Mouse (Mus musculus): ENCODE measurements around the gene Cyfip2.

Cyfip2 gene

DNA sequence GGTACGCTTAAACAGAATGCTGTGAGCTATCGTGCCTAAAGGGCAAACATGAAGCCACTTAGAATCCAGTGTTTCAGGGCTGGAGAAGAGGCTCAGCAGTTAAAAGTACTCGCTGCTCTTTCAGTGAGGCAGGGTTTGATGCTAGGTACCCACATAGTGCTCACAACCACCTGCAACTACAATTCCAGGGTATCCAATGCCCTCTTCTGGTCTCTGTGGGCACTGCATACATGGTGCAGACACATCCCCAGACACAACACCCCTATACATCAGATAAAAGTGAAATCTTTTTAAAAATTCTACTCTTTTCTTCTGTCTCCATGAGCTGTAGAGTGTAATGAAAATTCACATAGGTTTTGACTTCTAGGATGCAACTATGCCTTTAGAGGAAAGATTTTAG is 38.7 kb downstream of the Cyfip2 start:
- DNase-seq = no peak

DNA sequence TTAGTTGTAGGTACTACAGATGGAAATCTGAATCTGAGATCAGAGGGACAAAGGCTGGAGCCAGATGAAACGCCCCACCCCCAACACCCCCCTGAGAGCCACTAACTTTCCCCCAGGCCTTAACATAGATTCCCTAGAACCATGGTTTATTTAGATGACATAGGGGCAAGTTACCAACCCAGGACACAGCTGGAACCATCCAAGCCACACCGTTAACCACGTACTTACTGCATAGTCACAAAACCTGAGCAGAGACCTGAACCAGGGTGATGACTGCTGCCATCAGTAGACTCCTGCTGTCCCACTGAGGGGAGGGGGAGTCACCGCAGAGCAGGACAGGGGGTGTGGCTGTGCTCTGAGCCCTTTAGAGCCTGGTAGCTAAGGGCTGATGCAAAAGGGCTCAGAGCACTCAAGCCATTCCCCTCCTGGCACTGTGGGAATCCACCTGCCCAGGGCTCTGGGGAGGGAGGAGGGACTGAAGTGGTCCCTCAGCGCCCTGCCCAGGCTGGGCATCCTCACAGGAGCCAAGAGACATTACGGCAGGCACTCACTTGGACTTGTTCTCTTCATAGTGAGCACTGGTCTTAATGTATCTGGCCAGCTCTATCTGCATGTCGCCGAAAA is 40.5 kb downstream of the Cyfip2 start:
- DNase-seq = no peak

DNA sequence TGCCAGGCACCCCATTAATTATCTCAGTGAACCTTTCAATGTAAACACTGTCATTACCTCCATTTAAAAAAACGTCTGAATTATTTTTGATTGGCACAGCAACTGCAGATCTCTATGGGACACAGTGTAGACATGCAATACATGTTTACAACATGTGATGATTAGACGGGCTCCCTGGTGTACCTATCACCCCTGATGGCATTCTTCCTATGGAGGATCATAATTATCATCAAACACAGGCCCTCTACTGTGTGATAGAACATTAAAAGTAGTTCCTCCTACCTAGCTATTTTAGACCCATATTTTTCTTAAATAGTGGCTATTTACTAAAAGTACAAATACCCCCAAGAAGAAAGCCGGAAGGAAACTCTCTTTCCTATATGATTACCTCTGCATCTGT is 42.8 kb downstream of the Cyfip2 start:
- no peak for DNase-seq

DNA sequence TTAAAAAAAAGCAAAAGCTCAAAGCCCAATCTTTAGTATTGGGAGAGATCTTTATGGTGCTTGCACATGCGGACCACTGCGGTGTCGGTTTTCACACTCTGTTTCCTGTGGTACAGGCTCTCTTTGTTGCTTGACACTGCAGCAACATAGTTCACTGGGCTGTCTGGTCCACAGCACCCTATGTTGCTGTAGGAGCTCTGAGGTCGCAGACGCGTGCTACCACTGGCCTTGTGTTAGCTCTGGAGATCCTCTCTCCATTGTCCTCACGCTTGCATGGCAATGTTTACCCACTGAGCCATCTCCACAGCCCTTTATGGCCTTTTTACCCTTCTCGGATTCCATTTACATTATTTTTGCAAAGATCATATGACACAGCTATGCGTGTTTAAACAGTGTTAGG is 43.3 kb downstream of the Cyfip2 start:
- no peak for DNase-seq

DNA sequence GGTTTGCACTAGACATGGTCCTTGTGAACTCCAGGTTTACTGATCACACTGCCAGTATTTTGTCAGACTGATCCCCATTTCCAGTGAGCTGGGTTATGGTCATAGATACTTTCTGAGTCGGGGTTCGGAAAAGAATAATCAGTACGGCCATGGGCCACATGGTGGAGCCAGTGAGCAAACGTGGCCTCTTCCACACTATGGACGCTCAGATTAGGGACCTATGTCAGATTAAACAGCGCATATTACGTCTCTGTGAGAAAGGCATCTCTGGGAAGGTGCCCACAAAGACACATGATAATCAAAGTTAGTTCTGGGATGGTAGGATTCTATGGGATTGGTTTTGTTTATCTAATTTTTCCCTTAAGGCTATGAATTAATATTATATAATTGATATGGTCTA is 43.7 kb downstream of the Cyfip2 start:
- DNase-seq = peak; percentile 62 to 66

DNA sequence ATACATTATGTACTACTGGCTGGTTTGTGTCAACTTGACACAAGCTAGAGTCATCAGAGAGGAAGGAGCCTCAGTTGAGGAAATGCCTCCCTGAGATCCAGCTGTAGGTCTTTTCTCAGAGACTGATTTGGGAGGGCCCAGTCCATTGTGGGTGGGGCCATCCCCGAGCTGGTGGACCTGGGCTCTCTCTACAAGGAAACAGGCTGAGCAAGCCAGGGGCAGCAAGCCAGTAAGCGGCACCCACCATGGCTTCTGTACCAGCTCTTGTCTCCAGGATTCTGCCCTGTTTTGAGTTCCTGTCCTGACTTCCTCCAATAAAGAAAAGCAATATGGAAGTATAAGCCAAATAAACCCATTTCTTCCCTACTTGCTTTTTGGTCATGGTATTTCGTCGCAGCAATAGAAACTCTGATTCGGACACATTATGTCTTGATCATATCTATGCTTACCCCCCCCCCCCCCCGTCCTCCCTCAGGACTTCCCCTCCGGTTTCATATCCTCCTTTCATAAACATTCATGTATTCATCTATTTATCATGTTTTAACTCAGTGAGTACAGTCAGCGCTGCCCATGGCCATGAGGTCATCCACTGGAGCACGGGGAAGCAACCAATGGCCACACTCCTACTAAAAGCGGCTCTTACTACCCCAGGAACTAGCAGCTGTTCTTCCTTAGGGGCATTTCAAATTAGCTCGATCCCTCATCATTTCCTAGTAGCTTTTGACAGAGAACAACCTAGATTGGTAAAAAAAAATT is 47.5 kb downstream of the Cyfip2 start:
- no peak for DNase-seq

DNA sequence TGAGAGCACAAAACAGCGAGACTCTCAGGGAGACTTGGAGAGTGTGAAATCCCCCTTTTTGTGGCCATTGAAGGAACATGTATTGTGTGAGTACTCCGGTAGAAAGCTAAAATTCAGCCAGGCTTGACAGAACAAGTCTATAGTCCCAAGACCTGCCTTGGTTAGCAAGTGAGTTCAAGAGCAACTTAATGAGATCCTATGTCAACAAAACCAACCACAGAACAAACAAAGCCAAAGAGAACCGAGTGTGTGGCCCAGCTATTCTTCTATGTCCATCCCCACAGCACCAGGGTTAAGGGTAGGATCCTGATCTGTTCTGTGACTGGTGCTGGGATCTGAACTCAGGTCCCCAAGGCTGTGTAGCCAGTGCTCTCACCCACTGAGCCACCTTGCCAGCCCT is 48.1 kb downstream of the Cyfip2 start:
- no peak for DNase-seq

DNA sequence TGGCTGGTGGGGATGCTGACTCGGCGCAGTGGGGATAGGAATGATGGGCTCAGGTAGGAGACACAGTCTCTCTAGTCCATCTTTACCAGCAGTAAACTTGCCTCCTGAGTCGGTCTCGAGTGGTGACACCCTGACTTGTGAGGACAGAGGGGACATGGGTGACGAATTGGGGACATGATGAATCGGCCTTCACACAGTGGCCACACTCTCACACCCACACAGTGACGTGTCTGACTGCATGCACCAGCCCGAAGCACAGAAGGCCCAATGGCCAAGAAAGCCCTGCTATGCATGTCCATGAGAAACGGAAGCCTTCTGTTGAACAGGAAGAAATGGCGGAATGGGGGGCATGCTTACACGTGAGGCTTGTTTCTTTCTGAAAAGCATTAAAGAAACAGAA is 49.4 kb downstream of the Cyfip2 start:
- no peak for DNase-seq

DNA sequence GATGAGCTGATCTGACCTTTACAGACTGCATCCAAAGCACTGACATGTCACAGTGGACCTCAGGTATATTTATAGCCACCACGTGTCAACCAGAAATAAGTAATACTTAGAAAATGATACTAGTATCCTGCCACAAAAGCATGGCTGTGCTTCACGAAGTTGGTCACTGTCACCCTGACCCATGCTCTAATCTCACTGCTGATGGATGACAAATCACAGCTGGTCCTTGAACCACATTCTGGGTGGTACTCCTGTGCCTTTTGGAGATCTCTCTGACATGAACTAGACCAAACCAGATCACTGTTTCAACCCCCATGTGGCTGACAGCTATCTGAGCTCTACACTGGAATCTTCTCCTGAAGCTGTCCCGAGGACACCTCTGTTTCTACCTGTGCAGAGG is 49.8 kb downstream of the Cyfip2 start:
- no peak for DNase-seq

DNA sequence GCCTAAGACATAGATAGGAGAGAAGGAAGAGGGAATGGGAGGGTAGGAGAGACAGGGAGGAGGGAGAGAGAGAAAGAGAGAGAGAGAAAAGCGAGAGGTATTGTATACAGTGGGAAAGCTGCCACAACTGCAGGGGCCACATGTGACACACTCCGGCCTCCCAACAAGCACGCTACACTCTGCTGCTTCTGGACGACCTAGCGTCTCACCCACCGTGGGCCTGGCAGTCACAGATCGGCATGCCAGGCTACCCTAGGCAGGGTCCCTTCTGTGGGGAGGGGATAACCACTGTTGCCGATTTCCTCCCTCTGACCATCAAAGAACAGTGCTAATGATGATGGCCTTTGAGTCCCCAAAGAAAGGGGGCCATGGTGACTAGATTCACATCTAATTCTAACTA is 53.9 kb downstream of the Cyfip2 start:
- DNase-seq = no peak

DNA sequence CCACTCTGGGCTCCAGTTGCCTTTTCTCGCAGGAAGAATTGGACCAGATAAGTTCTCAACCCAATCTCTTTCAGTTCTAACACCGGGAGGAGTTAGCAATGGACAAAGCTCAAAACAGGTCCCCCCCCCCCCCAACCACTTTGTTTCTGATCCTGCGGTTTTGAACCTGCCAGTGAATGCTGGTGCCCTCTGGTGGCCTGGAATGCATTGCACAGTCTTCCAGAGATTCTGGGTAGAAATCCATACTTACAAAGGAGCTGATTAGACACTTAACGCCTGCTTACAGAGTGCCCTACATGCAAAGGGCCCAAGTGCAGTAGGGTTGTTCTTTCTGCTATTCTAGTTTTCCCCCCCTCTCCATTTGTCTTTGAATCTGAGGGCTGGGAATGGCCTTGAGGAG is 54.5 kb downstream of the Cyfip2 start:
- no peak for DNase-seq

DNA sequence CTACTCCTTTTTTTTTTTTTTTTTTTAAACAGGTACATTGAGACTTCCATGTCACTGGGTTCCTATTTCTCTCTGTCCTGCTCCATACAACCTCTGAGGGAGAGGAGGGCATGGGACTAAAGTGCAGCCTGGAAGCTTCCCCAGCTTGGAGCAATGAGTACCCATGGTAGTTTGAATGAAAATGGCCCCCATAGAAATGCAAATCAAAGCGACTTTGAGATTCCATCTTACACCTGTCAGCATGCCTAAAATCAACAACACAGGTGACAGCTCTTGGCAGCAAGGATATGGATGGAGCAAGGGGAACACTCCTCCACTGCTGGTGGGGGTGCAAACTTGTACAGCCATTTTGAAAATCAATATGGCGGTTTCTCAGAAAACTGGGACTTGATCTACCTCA is 57.4 kb downstream of the Cyfip2 start:
- DNase-seq = no peak

DNA sequence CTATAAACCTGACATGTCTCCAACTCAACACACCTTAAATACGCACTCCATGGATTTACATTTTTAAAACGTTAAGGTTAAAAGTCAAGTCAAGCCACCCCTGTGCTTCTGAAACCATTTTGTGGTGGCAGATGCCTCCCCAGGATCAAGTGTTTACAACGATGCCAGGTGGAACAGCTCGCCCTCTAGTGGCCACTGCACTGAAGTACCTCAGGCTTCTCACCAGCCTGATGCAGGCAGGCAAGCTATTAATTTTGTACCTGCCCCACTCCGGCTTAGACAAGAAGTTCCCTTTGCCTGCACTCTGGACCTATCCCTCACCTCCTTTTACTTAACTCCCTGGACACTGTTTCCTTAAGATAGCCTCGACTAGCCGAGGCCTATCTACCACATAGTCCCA is 60.7 kb downstream of the Cyfip2 start:
- DNase-seq = peak; percentile 58

DNA sequence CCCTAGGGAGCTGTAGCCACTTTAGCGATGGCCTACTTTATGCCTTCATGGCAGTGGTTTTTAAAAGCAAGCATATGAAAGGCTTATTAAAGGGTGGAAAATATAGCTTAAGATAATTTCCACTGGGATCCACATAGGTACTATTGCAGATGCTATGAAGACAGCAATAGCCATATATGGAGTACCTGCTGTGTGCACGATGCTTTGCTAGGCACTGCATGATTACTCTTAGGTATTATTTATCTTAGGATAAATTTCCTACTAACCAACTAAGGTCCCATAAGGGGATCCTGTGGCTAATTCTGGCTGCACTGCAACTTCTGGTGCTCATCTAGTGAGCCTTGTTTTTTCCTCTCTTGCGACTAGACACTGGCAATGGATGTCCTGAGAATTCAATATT is 64.3 kb downstream of the Cyfip2 start:
- no peak for DNase-seq

DNA sequence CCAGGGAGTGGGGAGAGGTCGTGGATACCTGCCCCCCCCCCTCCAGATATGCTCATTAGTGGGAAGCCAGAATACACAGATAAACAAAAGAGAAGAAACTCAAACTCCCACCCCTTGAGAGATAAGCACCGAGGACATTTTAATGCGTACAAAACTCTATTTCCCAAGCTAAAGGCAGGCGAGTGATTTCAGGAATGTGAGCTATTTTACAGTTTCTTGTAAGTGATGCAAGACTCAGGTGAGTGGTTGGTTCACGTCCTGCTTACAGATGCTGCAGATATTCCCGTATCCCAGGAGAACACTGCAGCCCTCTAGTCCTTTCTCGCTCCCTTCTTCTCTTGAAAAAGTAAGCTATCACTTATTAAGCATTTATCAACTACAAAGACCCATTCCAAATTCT is 66.3 kb downstream of the Cyfip2 start:
- DNase-seq = no peak

DNA sequence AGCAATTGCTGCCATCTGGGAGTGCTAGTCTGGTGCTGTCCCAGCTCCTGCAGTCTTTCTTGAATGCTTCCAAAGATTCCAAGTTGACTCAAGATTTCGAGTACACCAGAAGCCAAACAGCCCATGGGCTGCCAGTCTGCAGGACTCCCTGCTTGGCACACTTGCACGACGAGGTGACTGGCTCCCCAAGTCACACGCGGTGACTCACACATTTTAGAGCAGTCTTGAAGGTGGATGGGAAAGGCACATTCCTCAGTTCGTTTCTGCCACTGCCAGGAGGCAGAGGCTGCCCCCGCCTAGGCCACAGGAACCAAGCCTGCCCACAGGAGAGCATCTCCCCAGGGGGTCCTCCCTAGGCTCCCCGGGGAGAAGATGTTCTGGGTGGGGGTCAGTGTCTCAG is 66.7 kb downstream of the Cyfip2 start:
- DNase-seq = no peak

DNA sequence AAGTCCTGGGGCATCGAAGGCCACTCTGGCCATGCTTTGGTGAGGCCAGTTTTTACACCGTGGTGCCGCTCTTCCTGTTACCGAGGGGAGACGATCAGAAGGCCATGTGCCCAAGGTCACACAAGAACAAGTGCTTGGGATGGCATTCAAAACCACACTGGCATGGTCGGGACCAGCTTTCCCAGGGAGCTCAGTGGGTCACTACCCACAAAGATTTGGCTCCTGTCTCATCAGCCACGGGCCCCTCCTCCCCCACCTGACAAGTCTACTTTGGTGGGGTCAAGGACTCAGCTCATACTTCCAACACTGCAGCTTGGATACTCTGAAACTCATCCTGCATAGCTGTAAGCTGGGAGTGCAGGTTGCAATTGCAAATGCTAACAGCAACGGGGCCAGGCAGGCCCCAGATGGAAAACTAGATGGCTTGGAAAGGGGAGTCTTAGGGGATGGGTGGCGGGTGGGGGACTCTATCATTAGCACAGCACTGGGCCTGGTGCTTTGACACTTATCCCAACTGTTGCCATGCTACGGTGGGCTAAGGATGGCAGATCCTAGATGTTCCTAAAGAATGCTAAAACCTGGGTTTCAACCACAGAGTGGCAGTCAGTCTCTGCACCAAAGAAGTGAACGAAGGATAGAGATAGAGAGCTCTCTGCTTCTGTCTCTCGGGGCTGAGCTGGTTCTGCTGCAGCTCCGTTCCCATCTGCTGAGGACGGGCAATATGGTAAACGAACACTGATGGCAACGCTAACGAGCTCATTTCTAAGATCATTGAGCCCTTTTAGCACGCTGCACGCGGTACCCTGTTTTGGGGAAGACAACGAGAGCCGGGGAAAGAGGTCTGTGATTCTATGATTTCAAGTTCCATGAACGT is 67.7 kb downstream of the Cyfip2 start:
- DNase-seq = no peak

DNA sequence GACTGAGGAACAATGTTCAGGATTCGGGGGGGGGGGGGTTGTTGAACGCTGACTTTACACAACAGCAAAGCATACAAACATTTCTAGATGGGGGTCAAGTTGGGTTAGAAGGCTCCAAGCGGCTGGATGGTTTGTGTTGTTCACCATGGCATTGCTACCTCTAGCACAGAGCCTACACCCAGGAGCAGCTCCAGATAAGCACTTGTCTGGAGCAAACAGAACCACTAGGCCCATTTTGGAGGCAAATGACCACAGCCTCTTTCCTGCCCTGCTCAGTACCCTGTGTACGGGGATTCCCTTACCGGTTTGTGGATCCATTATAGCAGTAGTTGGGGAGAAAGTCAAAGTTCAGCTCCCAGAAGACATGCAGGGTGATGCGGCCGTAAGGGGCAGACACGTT is 70.7 kb downstream of the Cyfip2 start:
- no peak for DNase-seq

DNA sequence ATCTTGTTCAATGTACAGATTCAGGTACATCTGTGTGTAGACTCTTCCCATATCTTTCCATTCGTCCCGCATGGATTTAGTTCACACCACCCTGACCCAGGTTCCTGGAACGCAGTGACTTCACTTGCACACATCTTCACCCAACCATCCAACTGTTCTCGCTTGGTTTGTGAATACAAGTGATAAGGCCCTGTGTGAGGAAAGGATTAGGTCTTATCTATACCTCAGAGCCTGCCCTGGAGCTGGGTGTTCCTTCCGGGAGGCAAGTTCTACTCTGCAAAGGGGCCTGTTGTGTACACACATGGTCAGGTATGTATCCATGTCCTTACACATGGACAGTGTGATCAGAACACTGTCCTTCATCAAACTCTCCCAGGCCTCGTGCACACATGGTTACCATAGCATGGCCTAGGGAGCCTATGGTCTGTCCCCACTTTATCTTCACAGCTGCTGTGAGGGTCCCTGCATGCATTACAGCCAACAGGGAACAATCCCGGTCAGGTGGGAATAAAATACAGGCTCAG is 71.4 kb downstream of the Cyfip2 start:
- DNase-seq = no peak

DNA sequence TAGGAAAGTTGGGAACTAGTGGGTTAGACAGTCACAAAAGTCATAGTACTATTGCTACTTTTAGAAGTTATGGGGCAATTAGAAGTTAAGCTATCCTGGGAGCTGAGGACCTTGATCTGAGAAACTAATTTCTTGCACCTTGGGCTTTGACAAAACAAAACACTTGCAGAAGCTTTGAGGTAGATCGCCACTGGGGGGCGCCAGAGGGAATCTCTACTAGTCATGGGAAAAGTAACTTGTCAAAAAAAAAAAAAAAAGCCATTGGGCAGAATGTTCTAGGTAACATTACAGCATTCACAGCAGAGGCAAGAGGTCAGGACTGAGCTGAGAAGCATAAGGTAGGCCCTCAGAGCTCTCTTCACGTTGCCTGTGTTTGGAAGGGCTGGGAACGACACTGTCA is 75.7 kb downstream of the Cyfip2 start:
- DNase-seq = peak; percentile 68 to 75

DNA sequence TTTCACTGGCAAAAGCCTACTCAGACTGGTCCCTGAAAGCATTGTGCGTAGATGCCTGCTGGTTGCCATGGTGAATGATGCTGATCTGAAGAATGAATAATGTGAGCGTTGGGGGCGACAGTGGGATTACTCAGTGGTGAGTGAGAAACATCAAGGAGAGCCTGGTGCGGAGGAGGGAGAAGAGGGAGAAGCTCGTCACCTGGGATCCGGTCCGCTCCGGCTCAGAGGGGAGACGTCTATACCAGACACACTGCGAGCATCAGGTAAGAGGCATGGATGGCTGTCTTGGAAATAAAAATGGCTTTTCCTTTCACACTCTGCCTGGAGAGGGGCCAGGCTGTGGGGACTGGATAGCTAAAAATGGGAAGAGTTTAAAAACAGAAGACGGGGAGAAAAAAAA is 77.3 kb downstream of the Cyfip2 start, which contains the start of gene Fndc9:
Gene Fndc9, plus strand, starts transcription at position 198 of the 400 bp plus-strand sequence.
- no peak for DNase-seq

DNA sequence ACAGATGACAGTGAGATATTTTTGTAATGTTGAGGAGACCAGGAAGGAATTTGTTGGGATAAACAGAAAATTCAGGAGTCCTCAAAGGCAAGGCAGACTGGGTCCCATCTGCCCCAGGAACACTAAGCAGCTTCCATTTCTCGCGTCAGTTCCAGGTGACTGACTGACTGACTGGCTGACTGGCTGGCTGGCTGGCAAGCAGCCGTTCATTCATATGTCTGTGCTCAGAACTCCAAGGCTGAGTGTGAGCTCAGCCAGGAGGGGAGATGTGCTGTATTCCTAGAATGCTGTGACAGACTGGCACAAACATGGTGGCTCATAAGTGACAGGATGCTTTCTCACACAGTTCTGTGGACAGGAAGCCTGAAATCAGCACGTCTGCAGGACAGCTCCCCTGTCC is 78.7 kb downstream of the Cyfip2 start:
- DNase-seq = no peak

DNA sequence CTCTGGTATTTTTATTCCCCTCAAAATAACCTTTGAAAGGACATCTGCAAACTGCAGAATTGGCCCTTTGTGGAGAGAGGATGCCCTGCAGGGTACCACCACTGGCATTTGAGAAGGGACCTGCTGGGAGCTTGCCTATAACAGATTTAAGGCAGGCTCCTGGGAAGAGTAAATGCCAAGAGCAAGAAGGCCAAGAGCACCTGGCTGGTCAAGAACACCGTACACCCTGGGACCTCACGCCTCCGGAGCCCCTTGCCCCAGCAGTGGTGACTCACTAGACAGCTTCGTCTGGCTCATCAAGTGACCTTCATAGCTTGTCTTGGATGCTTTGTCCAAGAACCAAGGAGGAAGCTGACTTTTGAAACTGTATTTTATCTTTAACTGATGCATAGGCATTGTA is 79.9 kb downstream of the Cyfip2 start:
- DNase-seq = no peak

DNA sequence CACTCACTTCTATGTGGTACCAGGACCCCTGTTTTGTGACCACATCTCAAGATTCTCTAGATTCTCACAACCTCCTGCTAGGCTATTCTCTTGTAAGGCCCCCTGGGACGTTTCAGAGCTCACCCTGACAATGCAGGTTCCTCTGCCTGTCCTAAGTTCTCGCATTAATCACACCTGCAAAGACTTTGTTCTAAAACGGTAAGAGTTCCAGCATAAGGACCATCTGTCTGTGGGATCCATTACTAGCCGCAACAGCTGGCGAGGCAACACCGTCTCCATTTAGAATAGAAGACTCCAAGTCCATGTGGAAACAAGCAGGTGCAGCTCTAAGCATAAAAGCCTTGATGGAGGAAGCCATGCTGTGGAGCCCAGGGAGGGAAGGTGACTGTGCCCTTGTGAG is 82.5 kb downstream of the Cyfip2 start:
- DNase-seq = no peak

Measured in thymus, postnatal 36 days (tissue).